Mouse (Mus musculus) heart, embryonic 10.5 days (tissue): ENCODE measurements at regions not wholly inside any gene's neighbourhood (a gene's known extent, or its start where the extent isn't known, plus 50 kb on each side); places are given as distances from the start of the nearest gene placed in this dataset.
A peak's percentile ranks its signal among the peaks of the same experiment; 100 is the strongest.

ENCODE experiments used
- DNase-seq: peaks from one replicate; pipeline ENCODE4 v3.0.0-alpha.2; 2017; ENCODE audit warnings: low spot score
- H3K27ac ChIP-seq: fragments of 300-500 bp; sonication (generic); 2 replicates; pipeline ENCODE4 v1.5.1; 2016; ENCODE audit warnings: mild to moderate bottlenecking
- H3K27me3 ChIP-seq: fragments of 300-500 bp; sonication (generic); 2 replicates; pipeline ENCODE4 v1.6.1; 2016; ENCODE audit warnings: mild to moderate bottlenecking; ENCODE audit not compliant: poor library complexity, insufficient read depth, severe bottlenecking
- H3K36me3 ChIP-seq: fragments of 300-500 bp; sonication (generic); 2 replicates; pipeline ENCODE4 v1.6.1; 2016; ENCODE audit warnings: mild to moderate bottlenecking, moderate library complexity
- H3K4me1 ChIP-seq: fragments of 300-500 bp; sonication (generic); 2 replicates; pipeline ENCODE4 v1.6.1; 2016; ENCODE audit warnings: mild to moderate bottlenecking
- H3K4me3 ChIP-seq: fragments of 300-500 bp; sonication (generic); 2 replicates; pipeline ENCODE4 v1.5.1; 2016; ENCODE audit warnings: mild to moderate bottlenecking, moderate library complexity
- H3K9me3 ChIP-seq: fragments of 300-500 bp; sonication (generic); 2 replicates; pipeline ENCODE4 v1.6.1; 2016; ENCODE audit warnings: mild to moderate bottlenecking, moderate library complexity
- WGBS: fragments of 180-500 bp; shearing (Covaris S2); methylation state at CpG from one replicate; pipeline ENCODE4 v1.1.7; 2016; 5-methylcytosine and 5-hydroxymethylcytosine counted together

GRCm38 (mm10) chr2:144176508-144177170, 93.8 kb upstream of the Mgme1 start:
- Histone ChIP-seq H3K27ac (peak overlapping the region; percentile 85), H3K36me3 (no peaks in the 10 kb centered on the region), H3K4me3 (peak overlapping the region; percentile 19; the same call in 1 of the 2 replicates), H3K27me3 (no peaks in the 10 kb centered on the region), H3K4me1 (peaks cover 29% of the 10 kb centered on the region), H3K9me3 (no peaks in the 10 kb centered on the region)
- 73% methylated on average over 9 of the region's 9 CpGs for WGBS
- no peak for DNase-seq

GRCm38 (mm10) chr2:144177268-144177667, 93.2 kb upstream of the Mgme1 start:
- peak overlapping the region; percentile 85 for H3K27ac ChIP-seq

GRCm38 (mm10) chr2:144177920-144178319, 92.5 kb upstream of the Mgme1 start:
- H3K27ac ChIP-seq, result peak overlapping the region; percentile 85
- H3K36me3 ChIP-seq, result no peaks in the 10 kb centered on the region
- DNase-seq, result no peak
- no peak overlapping the region for H3K4me3 ChIP-seq
- 57% methylated on average over 6 of the region's 6 CpGs for WGBS
- no peaks in the 10 kb centered on the region for H3K9me3 ChIP-seq
- no peaks in the 10 kb centered on the region for H3K27me3 ChIP-seq
- H3K4me1 ChIP-seq, result peaks cover 34% of the 10 kb centered on the region

More at GRCm38 (mm10) chr2:144177268-144177667, 93.2 kb upstream of the Mgme1 start:
- Histone ChIP-seq H3K4me3 (peak overlapping the region; percentile 19), H3K4me1 (peaks cover 35% of the 10 kb centered on the region), H3K36me3 (no peaks in the 10 kb centered on the region), H3K9me3 (no peaks in the 10 kb centered on the region), H3K27me3 (no peaks in the 10 kb centered on the region)
- DNase-seq, result peak; percentile 91
- 14% methylated on average over 6 of the region's 6 CpGs for WGBS

DNA sequence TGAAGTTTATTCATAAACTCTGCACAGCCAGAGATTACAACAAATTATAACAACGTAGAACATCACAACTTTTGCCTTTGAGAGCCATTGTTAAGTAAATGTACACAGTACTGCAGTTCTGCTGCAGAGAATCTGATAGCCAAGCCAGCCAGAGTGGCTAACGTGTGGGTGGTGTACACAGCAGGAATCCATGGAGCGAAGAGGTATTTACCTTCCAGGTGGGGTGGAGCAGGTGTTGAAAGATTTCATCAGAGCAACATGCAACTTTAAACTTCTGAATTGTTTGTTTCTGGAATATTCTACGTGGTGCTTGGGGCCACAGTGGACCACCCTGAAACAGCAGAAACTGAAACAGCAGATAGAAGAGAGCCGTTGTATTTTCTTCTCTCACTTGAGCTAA, 88.4 kb upstream of the Mgme1 start:
- no peak for DNase-seq
- Histone ChIP-seq H3K27ac (0 out of 2 replicates have a peak overlapping the region, but pooled peaks have one; percentile 29), H3K27me3 (no peaks in the 10 kb centered on the region), H3K4me3 (no peak overlapping the region), H3K4me1 (peaks cover 25% of the 10 kb centered on the region), H3K9me3 (no peaks in the 10 kb centered on the region), H3K36me3 (no peaks in the 10 kb centered on the region)
- 71% methylated on average over 5 of the region's 5 CpGs for WGBS

DNA sequence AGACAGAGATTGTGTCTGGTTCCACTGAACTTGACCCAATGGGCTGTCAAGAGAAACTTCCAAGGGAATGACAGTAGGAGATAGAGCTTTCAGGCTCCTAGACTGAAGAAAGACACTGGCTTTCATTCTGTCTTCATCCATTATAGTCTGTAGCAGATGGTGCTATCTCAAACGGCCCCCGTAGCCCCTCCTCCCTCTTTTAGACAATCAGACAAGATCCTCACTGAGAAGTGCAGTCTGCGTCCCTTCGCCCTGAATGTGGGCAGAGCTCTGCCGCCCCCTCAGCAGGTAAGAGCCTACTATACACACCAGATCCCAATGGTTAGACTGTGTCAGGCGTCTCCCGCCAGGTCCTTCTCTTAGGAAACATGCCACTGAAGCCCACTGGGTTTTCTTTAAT, 87.9 kb upstream of the Mgme1 start:
- no peaks in the 10 kb centered on the region for H3K9me3 ChIP-seq
- H3K27me3 ChIP-seq, result no peaks in the 10 kb centered on the region
- WGBS, result 54% methylated on average over 7 of the region's 7 CpGs
- no peak for DNase-seq
- no peaks in the 10 kb centered on the region for H3K36me3 ChIP-seq
- H3K4me1 ChIP-seq, result peaks cover 21% of the 10 kb centered on the region
- no peak overlapping the region for H3K27ac ChIP-seq
- H3K4me3 ChIP-seq, result no peak overlapping the region

GRCm38 (mm10) chr2:144183371-144183944, 87.0 kb upstream of the Mgme1 start:
- H3K36me3 ChIP-seq, result no peaks in the 10 kb centered on the region
- no peak overlapping the region for H3K27ac ChIP-seq
- peaks cover 12% of the 10 kb centered on the region for H3K4me1 ChIP-seq
- no peaks in the 10 kb centered on the region for H3K27me3 ChIP-seq
- no peaks in the 10 kb centered on the region for H3K9me3 ChIP-seq
- DNase-seq, result no peak
- H3K4me3 ChIP-seq, result no peak overlapping the region
- 86% methylated on average over 5 of the region's 5 CpGs for WGBS

GRCm38 (mm10) chr2:144185175-144185574, 85.3 kb upstream of the Mgme1 start:
- Histone ChIP-seq H3K27me3 (no peaks in the 10 kb centered on the region), H3K9me3 (no peaks in the 10 kb centered on the region), H3K4me3 (no peak overlapping the region), H3K4me1 (peaks cover 21% of the 10 kb centered on the region), H3K36me3 (no peaks in the 10 kb centered on the region), H3K27ac (no peak overlapping the region)
- 80% methylated on average over 3 of the region's 3 CpGs for WGBS
- DNase-seq, result no peak

- Histone ChIP-seq H3K4me1 (peaks cover 31% of the 10 kb centered on the region), H3K4me3 (no peak overlapping the region), H3K27me3 (no peaks in the 10 kb centered on the region), H3K9me3 (no peaks in the 10 kb centered on the region), H3K36me3 (no peaks in the 10 kb centered on the region), H3K27ac (no peak overlapping the region)
- WGBS, result 79% methylated on average over 3 of the region's 3 CpGs
- no peak for DNase-seq
Observed at GRCm38 (mm10) chr2:144186426-144186825, 84.0 kb upstream of the Mgme1 start.

DNA sequence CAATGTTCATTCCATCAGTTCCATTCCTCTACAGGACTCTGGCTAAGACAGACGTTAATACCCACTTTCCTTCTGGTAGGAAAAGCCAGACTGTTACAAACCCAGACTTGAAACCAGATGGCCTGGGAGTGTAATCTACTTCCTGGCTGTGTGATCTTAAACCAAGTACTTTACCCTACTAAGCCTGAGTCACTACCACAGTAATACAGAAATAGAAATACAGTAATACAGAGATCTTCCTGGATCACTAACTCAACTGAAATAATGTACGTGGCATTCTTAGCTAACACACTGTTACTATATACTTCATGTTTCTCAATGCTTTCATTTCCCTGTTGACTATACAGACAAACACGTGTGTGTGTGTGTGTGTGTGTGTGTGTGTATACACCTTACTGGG, 82.4 kb upstream of the Mgme1 start:
- H3K4me3 ChIP-seq, result no peak overlapping the region
- H3K36me3 ChIP-seq, result no peaks in the 10 kb centered on the region
- WGBS, result 68% methylated on average over 3 of the region's 3 CpGs
- no peaks in the 10 kb centered on the region for H3K27me3 ChIP-seq
- no peaks in the 10 kb centered on the region for H3K9me3 ChIP-seq
- DNase-seq, result no peak
- no peak overlapping the region for H3K27ac ChIP-seq
- H3K4me1 ChIP-seq, result peaks cover 24% of the 10 kb centered on the region

- no peak overlapping the region for H3K4me3 ChIP-seq
- H3K9me3 ChIP-seq, result no peaks in the 10 kb centered on the region
- peaks cover 24% of the 10 kb centered on the region for H3K4me1 ChIP-seq
- no peaks in the 10 kb centered on the region for H3K27me3 ChIP-seq
- no peak for DNase-seq
- 51% methylated on average over 4 of the region's 4 CpGs for WGBS
- H3K27ac ChIP-seq, result no peak overlapping the region
- H3K36me3 ChIP-seq, result no peaks in the 10 kb centered on the region
Observed at GRCm38 (mm10) chr2:144188485-144188884, 82.0 kb upstream of the Mgme1 start.

DNA sequence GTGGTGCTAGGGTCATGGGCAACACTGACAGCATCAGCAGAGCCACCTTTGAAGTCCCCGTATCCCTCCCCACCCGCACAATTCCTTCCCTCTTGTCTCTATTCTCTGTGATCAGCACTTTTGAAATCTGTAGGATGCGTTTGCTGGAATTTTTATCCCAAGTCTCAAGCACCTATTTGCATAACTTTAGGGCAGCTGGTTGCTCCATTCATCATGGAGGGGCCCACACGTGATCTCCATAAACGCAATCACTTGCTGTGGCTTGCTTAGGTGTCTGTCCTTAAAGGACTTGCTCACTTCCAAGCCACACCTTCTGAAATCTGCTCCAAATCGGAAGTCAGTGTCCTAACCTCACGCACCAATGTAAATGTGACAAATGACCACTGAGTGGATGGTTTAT, 80.7 kb upstream of the Mgme1 start:
- DNase-seq, result no peak
- 83% methylated on average over 7 of the region's 7 CpGs for WGBS

GRCm38 (mm10) chr2:144191018-144191417, 79.4 kb upstream of the Mgme1 start:
- no peak overlapping the region for H3K4me3 ChIP-seq
- no peaks in the 10 kb centered on the region for H3K36me3 ChIP-seq
- peaks cover 5% of the 10 kb centered on the region; the same call in 1 of the 2 replicates for H3K27me3 ChIP-seq
- peaks cover 29% of the 10 kb centered on the region for H3K4me1 ChIP-seq
- WGBS, result 35% methylated on average over 9 of the region's 9 CpGs
- DNase-seq, result no peak
- H3K27ac ChIP-seq, result no peak overlapping the region
- H3K9me3 ChIP-seq, result no peaks in the 10 kb centered on the region

More for the DNA sequence above, 80.7 kb upstream of the Mgme1 start:
- peaks cover 24% of the 10 kb centered on the region for H3K4me1 ChIP-seq
- H3K36me3 ChIP-seq, result no peaks in the 10 kb centered on the region
- H3K27ac ChIP-seq, result no peak overlapping the region
- no peak overlapping the region for H3K4me3 ChIP-seq
- H3K27me3 ChIP-seq, result no peaks in the 10 kb centered on the region
- H3K9me3 ChIP-seq, result no peaks in the 10 kb centered on the region

- Histone ChIP-seq H3K36me3 (no peaks in the 10 kb centered on the region), H3K27ac (peak overlapping the region; percentile 43; the same call in 1 of the 2 replicates), H3K4me1 (peaks cover 30% of the 10 kb centered on the region), H3K27me3 (peaks cover 6% of the 10 kb centered on the region; the same call in 1 of the 2 replicates), H3K4me3 (no peak overlapping the region), H3K9me3 (no peaks in the 10 kb centered on the region)
- WGBS, result 78% methylated on average over 4 of the region's 4 CpGs
- DNase-seq, result no peak
Observed at GRCm38 (mm10) chr2:144191707-144192106, 78.8 kb upstream of the Mgme1 start.
